19 mouse cellular contexts compared by ENCODE assay signal in genomic region chr1:43538716-43539115, GRCm38 (mm10).
DNase-seq lines count a peak whose midpoint lies in the region; ATAC-seq and TF ChIP-seq lines count a peak whose summit lies in the region.
"Had no signal": no experiment of that assay in that cellular context is flagged by ENCODE, and none has a peak within 500 bp of the region (broad histone marks: within the 10 kb centered on the region; RNA-seq: fewer than 3 reads in every experiment).

No protein-coding gene starts in this region.

- no peak for TF ChIP-seq CTCF in brain, embryonic 14.5 days (IDR thresholded peaks at IDR 0.05; ENCODE audit: borderline replicate concordance, extremely low read depth, insufficient read depth, insufficient read length)
- TF ChIP-seq CTCF in kidney, adult 2 months (conservative IDR thresholded peaks at IDR 0.05; ENCODE audit: insufficient read depth, insufficient read length, low read depth, low read length) = no peak

- H3K9ac ChIP-seq in forebrain, embryonic 14.5 days (ENCODE audit: low read length) = no peak overlapping the region
- no peak overlapping the region for H3K9ac ChIP-seq in forebrain, embryonic 12.5 days
- no peak overlapping the region for H3K9ac ChIP-seq in heart, embryonic 16.5 days (ENCODE audit: low read length)
- H3K9ac ChIP-seq: embryonic facial prominence, embryonic 13.5 days; lung, embryonic 14.5 days; midbrain, embryonic 15.5 days had no signal

- H3K4me3 ChIP-seq in forebrain, embryonic 14.5 days (ENCODE audit: low read depth, low read length) = no peak overlapping the region
- H3K4me3 ChIP-seq in forebrain, embryonic 12.5 days (replicated peaks) = no peak overlapping the region
- H3K4me3 ChIP-seq in heart, embryonic 16.5 days (ENCODE audit: low read length) = no peak overlapping the region
- H3K4me3 ChIP-seq in kidney, adult 2 months (ENCODE audit: insufficient read depth, low read depth, low read length) = no peak overlapping the region
- H3K4me3 ChIP-seq: embryonic facial prominence, embryonic 13.5 days; limb, embryonic 10.5 days; midbrain, embryonic 15.5 days had no signal

- intact Hi-C loops in heart, postnatal 25 days (cut with DNase I) = loop anchor here (5.0 kb wide), 1 partner anchor 241 kb away; no protein-coding TSS in a partner anchor

- H3K36me3 ChIP-seq in forebrain, embryonic 14.5 days (ENCODE audit: control insufficient read depth, insufficient read depth, low read length) = 0 out of 2 replicates have a peak, but pooled peaks cover 5% of the 10 kb centered on the region
- H3K36me3 ChIP-seq in forebrain, embryonic 12.5 days (replicated peaks) = peaks cover 2% of the 10 kb centered on the region; the same call in 1 of the 2 replicates
- peaks cover 9% of the 10 kb centered on the region; the same call in 1 of the 2 replicates for H3K36me3 ChIP-seq in heart, embryonic 16.5 days (ENCODE audit: control insufficient read depth, insufficient read depth)
- H3K36me3 ChIP-seq in kidney, adult 2 months (ENCODE audit: control insufficient read depth, insufficient read depth, low read length) = no peaks in the 10 kb centered on the region
- H3K36me3 ChIP-seq: midbrain, embryonic 15.5 days had no signal

- no peak overlapping the region for H3K4me2 ChIP-seq in forebrain, embryonic 14.5 days (ENCODE audit: low read length)
- no peak overlapping the region for H3K4me2 ChIP-seq in forebrain, embryonic 12.5 days
- H3K4me2 ChIP-seq in heart, embryonic 16.5 days (ENCODE audit: low read depth, low read length) = no peak overlapping the region
- H3K4me2 ChIP-seq: embryonic facial prominence, embryonic 13.5 days; liver, embryonic 11.5 days; lung, embryonic 14.5 days; midbrain, embryonic 15.5 days had no signal

- no peak for TF ChIP-seq POLR2A in brain, embryonic 14.5 days (IDR thresholded peaks at IDR 0.05; ENCODE audit: borderline replicate concordance, extremely low read depth, insufficient read depth, insufficient read length, poor library complexity, severe bottlenecking)
- no peak for TF ChIP-seq POLR2A in kidney, adult 2 months (IDR thresholded peaks at IDR 0.05; ENCODE audit: low read depth, low read length)

- H3K27ac ChIP-seq in forebrain, embryonic 14.5 days (ENCODE audit: low read depth, low read length) = no peak overlapping the region
- H3K27ac ChIP-seq in forebrain, embryonic 12.5 days = no peak overlapping the region
- H3K27ac ChIP-seq in heart, embryonic 16.5 days (ENCODE audit: low read length) = peak overlapping the region; percentile 58
- H3K27ac ChIP-seq in kidney, adult 2 months (ENCODE audit: insufficient read depth, low read depth, low read length) = no peak overlapping the region
- H3K27ac ChIP-seq: embryonic facial prominence, embryonic 13.5 days; limb, embryonic 10.5 days; midbrain, embryonic 15.5 days had no signal

- H3K4me1 ChIP-seq in forebrain, embryonic 14.5 days (ENCODE audit: control insufficient read depth, insufficient read depth, low read length) = 0 out of 2 replicates have a peak, but pooled peaks cover 2% of the 10 kb centered on the region
- peaks cover 11% of the 10 kb centered on the region for H3K4me1 ChIP-seq in forebrain, embryonic 12.5 days
- H3K4me1 ChIP-seq in heart, embryonic 16.5 days (ENCODE audit: control insufficient read depth, insufficient read depth, low read length) = peaks cover 46% of the 10 kb centered on the region
- H3K4me1 ChIP-seq in kidney, adult 2 months (ENCODE audit: control insufficient read depth, insufficient read depth, low read length) = no peaks in the 10 kb centered on the region

- DNase-seq in forebrain, embryonic 14.5 days (ENCODE audit: low spot score) = peak; percentile 37
- no peak for DNase-seq in heart, postnatal 25 days (ENCODE audit: low spot score)
- DNase-seq in brain, embryonic 14.5 days (ENCODE audit: low read depth) = peak; percentile 59
- peak; percentile 53 for DNase-seq in thymus, postnatal 14 days
- no peak for DNase-seq in lung, adult 18-20 months
- no peak for DNase-seq in kidney, adult 2 months
- DNase-seq: adrenal gland, postnatal 36 days; cerebellum, adult 9-10 months; kidney, adult 9 months; kidney, postnatal 36 days; layer of hippocampus, postnatal 36 days; lung, embryonic 14.5 days; retina, postnatal 1 day had no signal

- 81% methylated on average over 2 of the region's 2 CpGs for WGBS in forebrain, embryonic 14.5 days
- WGBS in forebrain, embryonic 12.5 days = 97% methylated on average over 2 of the region's 2 CpGs
- 29% methylated on average over 2 of the region's 2 CpGs for WGBS in heart, embryonic 16.5 days
- 78% methylated on average over 2 of the region's 2 CpGs for WGBS in kidney, adult 2 months

- H3K27me3 ChIP-seq in forebrain, embryonic 14.5 days (replicated peaks; ENCODE audit: control insufficient read depth, insufficient read depth, low read length) = no peaks in the 10 kb centered on the region
- no peaks in the 10 kb centered on the region for H3K27me3 ChIP-seq in forebrain, embryonic 12.5 days
- no peaks in the 10 kb centered on the region for H3K27me3 ChIP-seq in heart, embryonic 16.5 days (ENCODE audit: control insufficient read depth, insufficient read depth, low read length)
- no peaks in the 10 kb centered on the region for H3K27me3 ChIP-seq in kidney, adult 2 months (replicated peaks; ENCODE audit: control insufficient read depth, insufficient read depth, low read length)
- H3K27me3 ChIP-seq: embryonic facial prominence, embryonic 13.5 days; midbrain, embryonic 15.5 days had no signal

- ATAC-seq in forebrain, embryonic 14.5 days = peak; percentile 60; the same call in 1 of the 2 replicates
- no peak for ATAC-seq in forebrain, embryonic 12.5 days (ENCODE audit: low FRiP score)
- ATAC-seq in heart, embryonic 16.5 days (replicated peaks; ENCODE audit: extremely low read depth, insufficient read depth, low FRiP score) = no peak
- ATAC-seq: midbrain, embryonic 15.5 days had no signal

- no peaks in the 10 kb centered on the region for H3K9me3 ChIP-seq in forebrain, embryonic 14.5 days (replicated peaks; ENCODE audit: control insufficient read depth, low read length)
- H3K9me3 ChIP-seq in forebrain, embryonic 12.5 days = no peaks in the 10 kb centered on the region
- H3K9me3 ChIP-seq in heart, embryonic 16.5 days (replicated peaks; ENCODE audit: control insufficient read depth, low read length) = no peaks in the 10 kb centered on the region
- H3K9me3 ChIP-seq: embryonic facial prominence, embryonic 13.5 days; limb, embryonic 10.5 days; midbrain, embryonic 15.5 days had no signal

Comparison
In these comparisons a context has a peak if more than half of its experiments do, and no peak if none do; other contexts are left out.
1. DNase-seq: peak in forebrain, embryonic 14.5 days (single experiment), brain, embryonic 14.5 days (single experiment) and thymus, postnatal 14 days (single experiment); none in heart, postnatal 25 days (single experiment), lung, adult 18-20 months (0 of 2) and kidney, adult 2 months (single experiment).